Mouse (Mus musculus) lung, postnatal 4 days (tissue): Measurements from ENCODE around the gene Hmx3.

ENCODE experiments used
- DNase-seq, 2 experiments: peaks; one replicate each; pipeline ENCODE4 v3.0.0; 2021

Hmx3 gene

GRCm38 (mm10) chr7:131542115-131542871 lies at the start of gene Hmx3:
TSS of gene Hmx3 (plus strand) at chr7:131542867.
- DNase-seq, result peak in 1 of 2 experiments; percentile 26

GRCm38 (mm10) chr7:131503739-131504138 lies 38.9 kb upstream of the Hmx3 start:
- no peak for DNase-seq

- DNase-seq, result peak; percentile 80 to 87
These were observed 2.7 kb upstream of the Hmx3 start for GRCm38 (mm10) chr7:131539979-131540378.

GRCm38 (mm10) chr7:131541184-131542114 lies 1.2 kb upstream of the Hmx3 start:
- no peak for DNase-seq

DNA sequence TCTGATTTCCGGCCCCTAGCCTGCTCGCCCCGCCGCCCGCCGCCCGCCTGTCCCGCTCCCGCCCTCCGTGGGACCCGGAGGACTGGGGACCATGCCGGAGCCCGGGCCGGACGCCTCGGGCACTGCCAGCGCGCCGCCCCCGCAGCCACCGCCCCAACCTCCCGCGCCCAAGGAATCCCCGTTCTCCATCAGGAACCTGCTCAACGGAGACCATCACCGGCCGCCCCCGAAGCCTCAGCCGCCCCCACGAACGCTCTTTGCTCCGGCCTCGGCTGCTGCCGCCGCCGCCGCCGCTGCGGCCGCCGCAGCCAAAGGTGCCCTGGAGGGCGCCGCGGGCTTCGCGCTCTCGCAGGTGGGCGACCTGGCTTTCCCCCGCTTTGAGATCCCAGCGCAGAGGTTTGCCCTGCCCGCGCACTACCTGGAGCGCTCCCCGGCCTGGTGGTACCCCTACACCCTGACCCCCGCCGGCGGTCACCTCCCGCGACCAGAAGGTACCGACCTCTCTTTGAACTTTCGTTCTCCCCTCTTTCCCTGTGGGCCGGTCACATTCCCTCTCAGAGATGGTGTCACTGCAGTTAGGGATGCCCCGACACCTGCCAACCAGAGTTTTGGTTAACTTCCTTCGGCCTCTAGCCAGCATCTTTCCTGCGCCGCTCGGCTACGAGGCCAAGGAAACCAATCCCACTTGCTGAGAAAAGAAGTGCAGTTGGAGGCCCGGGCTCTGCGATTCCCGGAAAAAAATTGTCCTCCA lies 380 bp downstream of the Hmx3 start:
- DNase-seq, result no peak

DNA sequence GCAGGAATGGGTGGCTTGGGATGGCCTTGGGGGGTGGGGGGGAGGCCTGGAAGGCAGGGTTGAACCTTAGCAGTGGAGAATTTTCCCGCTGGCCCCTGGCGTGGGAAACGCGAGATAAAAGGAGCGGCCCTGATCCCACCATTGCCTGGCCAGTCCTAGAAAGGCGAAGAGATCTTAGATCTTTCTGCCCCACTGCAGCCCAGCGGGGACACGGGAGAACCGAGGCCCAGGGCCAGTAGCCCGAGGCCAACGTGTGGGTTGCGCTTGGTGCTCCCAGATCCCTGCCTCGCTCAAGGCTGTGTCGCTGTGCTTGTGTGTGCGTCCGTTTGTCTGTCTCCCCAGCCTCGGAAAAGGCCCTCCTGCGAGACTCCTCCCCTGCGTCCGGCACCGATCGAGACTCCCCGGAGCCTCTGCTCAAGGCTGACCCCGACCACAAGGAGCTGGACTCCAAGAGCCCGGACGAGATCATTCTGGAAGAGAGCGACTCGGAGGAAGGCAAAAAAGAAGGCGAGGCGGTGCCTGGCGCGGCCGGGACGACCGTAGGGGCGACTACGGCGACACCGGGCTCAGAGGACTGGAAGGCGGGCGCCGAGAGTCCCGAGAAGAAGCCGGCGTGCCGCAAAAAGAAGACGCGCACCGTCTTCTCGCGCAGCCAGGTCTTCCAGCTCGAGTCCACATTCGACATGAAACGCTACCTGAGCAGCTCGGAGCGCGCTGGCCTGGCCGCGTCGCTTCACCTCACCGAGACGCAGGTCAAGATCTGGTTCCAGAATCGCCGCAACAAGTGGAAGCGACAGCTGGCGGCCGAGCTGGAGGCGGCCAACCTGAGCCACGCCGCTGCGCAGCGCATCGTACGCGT lies 1.2 kb downstream of the Hmx3 start:
- peak; percentile 20 to 26 for DNase-seq

DNA sequence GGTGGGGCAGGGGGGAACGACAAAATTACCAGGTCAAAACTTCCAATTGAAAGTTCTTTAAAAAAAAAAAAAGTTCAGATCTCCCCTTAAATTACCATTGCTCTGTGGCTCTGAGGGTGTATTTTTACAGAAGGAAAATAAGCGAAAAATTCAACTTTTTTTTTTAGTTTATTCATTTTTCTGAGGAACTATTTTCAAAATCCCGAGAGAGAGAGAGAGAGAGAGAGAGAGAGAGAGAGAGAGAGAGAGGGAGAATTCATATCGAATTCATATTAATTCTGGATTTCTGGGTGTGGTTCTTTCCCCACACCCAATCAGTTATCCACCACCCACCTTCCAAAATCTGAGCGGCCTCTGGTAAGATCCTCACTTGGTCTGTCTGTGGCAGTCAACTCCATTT lies 2.2 kb downstream of the Hmx3 start:
- DNase-seq, result no peak

- no peak for DNase-seq
These were observed 3.2 kb downstream of the Hmx3 start for GRCm38 (mm10) chr7:131545701-131546385.

DNA sequence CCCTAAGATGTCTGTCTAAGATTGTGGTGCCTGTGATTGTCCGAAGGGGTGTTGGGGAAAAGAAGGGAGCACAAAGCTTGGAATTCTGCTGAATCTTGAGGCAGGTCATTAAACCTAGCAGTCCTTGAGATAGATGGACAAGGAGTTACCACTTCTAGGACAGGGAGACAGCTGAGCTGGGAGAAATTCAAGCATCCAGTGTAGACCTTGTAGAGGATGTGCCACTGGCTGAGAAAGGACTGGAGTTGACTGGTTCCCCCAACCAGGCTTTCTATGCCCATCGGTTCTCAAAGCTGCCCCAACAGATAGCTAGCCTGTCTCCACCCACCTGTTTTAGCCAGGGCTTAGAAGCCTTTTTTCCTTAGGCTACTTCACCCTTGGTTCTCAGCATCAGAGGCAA lies 3.8 kb downstream of the Hmx3 start:
- no peak for DNase-seq

DNA sequence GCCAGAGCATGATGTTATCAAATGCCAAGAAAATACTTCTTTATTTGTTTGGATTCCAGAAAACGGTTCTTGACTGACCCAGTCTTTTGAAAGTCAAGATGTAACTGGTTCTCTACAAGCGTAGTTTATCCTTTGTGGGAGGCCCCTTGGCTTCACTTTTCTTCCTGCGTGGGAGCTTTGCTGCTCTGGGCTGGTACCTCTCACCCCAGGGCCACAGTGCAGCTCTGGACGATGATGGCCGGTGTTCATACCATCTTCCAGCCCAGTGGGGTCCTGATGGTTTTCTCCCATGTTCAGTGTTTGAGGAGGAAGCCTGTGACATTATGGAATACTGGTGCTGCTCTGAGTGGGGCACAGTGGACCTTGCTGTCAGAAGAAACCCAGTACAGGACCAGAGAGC lies 4.8 kb downstream of the Hmx3 start:
- no peak for DNase-seq

GRCm38 (mm10) chr7:131548473-131548872 lies 5.8 kb downstream of the Hmx3 start, which contains the start of gene Hmx2:
TSS of gene Hmx2 (plus strand) at chr7:131548773.
- DNase-seq, result no peak

GRCm38 (mm10) chr7:131551471-131551870 lies 8.8 kb downstream of the Hmx3 start:
- DNase-seq, result no peak

DNA sequence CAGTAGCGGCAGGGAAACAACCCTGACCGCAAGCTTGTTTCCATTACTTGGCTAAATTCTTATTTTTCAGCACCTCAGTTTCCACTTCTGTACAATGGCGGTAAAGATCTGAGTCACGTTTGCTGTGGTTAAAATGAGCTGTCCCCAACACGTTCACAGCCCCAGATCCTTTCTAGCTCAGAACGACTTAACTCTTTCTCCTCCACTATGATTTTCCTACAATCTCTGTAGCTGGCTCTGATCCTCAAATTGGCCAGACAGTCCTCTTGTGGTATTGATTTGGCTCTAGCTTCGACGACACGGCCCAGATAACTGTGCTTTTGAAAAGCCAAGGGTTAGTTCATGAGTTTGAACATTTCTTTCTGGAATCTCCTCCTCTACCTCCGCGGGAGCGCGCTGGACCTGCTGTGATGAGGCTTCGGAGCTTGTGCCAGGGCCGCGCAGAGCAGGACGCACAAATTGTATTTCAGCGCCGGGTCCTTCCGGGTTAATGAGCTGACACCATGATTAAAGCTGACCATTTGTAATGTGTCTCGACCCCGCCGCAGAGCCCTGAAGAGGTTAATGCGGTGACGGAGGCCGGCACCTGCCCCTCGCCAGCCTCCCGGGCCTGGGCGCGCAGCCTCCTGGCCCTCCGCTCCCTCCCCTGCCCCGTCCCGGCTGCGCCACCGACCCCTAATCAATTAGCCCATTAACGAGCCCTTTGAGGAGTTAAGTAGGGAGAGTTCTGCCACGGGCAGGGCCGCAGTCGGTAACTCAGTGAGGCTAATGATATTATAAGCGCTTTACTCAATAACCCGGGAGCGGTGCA lies 9.5 kb downstream of the Hmx3 start:
- DNase-seq, result no peak

DNA sequence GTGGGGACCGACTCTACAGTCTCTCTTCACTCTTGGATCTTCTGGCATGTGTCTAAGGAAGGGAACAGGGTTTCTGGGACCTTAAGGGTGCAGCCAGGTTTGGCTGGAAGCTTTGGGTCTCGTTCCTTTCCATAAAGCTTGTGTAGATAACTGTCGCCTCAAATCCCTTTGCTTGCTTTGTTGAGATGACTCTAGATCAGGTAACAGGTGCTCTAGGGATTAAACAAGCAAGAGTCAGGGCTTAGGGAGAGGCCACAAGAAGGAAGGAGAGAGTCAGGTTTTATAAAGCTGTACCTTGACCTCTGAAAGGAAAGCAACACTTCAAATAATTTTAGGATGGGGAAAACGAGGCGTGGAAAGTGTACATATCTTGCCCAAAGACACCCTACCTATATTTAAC lies 10.1 kb downstream of the Hmx3 start:
- DNase-seq, result no peak

DNA sequence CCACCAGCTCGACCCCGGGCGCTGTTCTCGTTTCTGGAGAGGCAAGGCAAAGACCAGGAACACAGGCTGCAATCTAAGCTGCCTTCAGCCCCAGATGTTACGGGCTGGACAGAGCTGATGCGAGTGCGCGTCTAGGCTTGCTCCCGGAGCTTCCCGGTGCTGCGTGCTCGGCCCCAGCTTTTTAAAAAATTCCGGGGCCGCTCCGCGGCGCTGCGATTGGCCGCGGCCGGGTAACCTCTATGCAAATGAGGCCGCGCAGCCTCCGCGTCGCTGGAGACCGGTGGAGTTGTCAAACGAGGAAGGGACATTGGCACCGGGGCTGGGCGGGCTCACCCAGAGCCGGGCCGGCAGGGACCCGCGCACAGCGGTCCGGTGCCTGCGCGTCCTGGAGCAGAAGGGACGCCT lies 11.1 kb downstream of the Hmx3 start:
- peak; percentile 52 to 55 for DNase-seq

DNA sequence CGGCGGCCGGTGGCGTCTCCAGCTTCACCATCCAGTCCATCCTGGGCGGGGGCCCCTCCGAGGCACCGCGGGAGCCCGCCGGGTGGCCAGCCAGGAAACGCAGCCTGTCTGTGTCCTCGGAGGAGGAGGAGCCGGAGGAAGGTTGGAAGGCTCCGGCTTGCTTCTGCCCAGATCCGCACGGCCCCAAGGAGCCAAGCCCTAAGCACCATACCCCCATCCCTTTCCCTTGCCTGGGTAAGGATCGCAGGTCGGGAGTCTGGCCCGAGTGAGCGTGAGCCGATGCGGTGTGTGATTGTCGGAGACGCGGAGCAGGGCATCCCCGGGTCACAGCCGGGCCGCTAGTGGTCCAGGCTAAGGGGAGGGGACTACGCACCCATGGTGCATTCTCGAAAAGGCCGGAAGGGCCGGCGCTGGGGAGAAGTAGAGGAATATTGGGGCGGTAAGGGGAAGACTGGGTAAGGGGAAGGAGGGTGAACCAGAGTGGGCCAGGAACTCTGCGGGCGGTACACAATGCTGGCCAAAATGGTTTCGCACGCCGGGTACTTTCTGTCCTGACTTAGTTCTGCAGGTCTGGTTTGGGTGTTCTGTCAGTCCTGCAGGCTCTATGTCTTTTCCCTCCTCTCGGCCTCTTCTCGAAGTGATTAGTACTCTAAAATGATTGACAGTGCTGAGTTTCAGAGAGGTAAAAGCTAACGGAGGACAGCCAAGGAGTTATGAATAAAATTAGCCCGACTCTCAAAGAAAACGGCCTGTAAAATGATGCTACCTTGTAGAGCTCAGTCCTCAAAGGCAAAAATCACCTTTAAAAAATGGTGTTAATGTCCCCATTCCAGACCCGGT lies 11.9 kb downstream of the Hmx3 start:
- peak; percentile 22 to 27 for DNase-seq

- peak; percentile 33 to 36 for DNase-seq
These were observed 12.8 kb downstream of the Hmx3 start for GRCm38 (mm10) chr7:131555301-131556081.

DNA sequence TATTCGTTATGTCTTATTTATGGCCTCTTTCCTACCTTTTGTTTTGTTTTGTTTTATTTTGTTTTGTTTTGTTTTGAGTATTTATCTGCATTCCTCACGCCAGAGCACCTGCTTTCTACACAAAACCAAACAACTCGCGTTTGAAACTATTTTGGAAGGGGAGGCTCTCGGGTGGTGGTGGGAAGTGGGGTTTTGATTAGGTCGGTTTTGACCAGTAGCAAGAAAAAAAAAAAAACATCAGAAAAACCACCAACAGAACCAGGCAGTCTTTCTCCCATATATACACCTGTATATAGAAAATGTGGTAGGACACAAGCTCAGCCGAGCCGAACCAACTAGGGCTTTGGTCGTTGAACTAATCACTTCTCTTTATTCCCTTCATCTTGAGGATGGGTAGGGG lies 13.4 kb downstream of the Hmx3 start:
- no peak for DNase-seq
